Mouse (Mus musculus) stomach, postnatal 0 days (tissue): ENCODE measurements around the gene Igfbpl1.

Source experiments
- CTCF ChIP-seq: IDR thresholded peaks from 2 replicates; pipeline ENCODE4 v1.5.1; 2016; ENCODE audit warnings: antibody characterized with exemption, low read depth, mild to moderate bottlenecking, moderate library complexity
- EP300 ChIP-seq: optimal IDR thresholded peaks from 2 replicates; pipeline ENCODE3; 2016; ENCODE audit warnings: antibody characterized with exemption

DNA sequence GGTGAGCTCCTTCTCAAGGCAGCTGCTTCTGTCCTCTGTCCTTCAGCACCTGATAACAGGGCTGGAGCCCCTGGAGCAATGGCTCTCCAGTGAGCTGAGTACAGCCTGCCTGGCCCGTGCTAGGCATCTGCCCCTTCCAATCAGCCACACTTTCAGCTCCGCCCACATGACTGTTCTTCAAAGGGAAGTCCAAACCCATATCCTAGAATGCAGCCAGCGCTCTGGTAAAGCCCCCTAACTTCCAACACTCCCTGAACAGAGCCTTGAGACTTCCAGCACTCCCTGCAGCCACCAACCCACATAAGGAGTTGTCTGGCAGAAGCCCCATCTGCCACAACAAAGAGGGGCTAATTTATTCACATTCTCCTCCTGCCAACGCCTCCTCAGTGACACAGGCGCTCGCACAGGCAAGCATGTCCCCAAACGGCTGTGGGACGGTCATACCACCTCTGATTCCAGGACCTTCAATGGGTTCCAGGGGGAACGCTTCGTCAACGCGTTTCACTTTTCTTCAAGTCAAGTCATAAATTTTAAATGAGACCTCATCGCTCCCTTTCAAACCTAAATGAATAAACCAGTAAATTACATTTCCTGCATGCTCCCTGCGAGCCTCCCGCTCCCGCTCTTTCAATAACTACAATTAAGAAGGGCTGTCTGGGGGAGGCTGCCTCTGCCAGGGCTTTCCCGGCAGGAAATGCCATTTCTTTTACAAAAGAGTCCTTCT, 7.4 kb downstream of the Igfbpl1 start:
- TF ChIP-seq EP300 (no peak), CTCF (no peak)
